Mouse (Mus musculus): ENCODE results near the gene Rpf2.

DNA sequence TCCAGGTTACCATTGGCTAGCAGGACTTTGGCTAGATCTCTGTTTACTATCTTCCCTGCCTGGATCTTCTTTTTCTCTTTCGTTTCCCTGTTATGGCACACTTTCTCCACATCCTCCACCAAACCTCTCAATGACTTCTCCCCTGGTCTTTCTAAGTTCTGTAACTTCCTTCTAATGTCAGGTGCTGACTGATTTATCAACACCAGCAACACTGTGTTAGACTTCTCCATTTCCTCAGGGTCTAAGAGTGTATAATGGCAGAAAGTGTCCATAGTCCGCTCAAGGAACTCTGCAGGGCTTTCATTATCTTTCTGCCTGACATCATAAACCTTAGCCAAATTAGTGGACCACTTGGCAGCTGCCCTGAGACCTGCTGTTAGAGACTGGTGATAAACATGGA lies 57.1 kb downstream of the Rpf2 start:
- TF ChIP-seq CTCF (IDR thresholded peaks at IDR 0.05; ENCODE audit: low read depth, low read length): no peak
- TF ChIP-seq GATA1 (IDR thresholded peaks at IDR 0.05; ENCODE audit: borderline replicate concordance, low read length): no peak
- no peak for TF ChIP-seq GATA2 (IDR thresholded peaks at IDR 0.05; ENCODE audit: borderline replicate concordance, low read depth, low read length)
- TF ChIP-seq TAL1 (conservative IDR thresholded peaks at IDR 0.05; ENCODE audit: low read depth, low read length): no peak
